Mouse (Mus musculus) granulocyte monocyte progenitor cell, adult 5-6 weeks (primary cell): Measurements from ENCODE around the gene Bcl2l10. TPM values are rescaled to one million over a fixed set of nuclear protein-coding genes. Genes with fewer than 3 reads are reported as not detected.

Experiments used
- ATAC-seq: replicated peaks from 2 replicates; pipeline ENCODE4 v1.8.0; 2016; ENCODE audit warnings: mild to moderate bottlenecking, moderate TSS enrichment, inconsistent platforms; ENCODE audit not compliant: poor library complexity, severe bottlenecking
- total RNA-seq, 2 experiments: library from RNA; stranded (forward) in 1 of 2; stranded (reverse) in 1 of 2; fragments of 200-712, 200-1000 nt in 1 of 2; fragments of >200 nt in 1 of 2; fragmentation: Nextera tagmentation in 1 of 2; gene quantifications; 2 replicates each; pipeline ENCODE4 v1.2.3; 2014 to 2017

Gene Bcl2l10
- total RNA-seq (2014; fragmentation: Nextera tagmentation) (not detected in 2 replicates), total RNA-seq (2017) (not detected in 2 replicates)

DNA sequence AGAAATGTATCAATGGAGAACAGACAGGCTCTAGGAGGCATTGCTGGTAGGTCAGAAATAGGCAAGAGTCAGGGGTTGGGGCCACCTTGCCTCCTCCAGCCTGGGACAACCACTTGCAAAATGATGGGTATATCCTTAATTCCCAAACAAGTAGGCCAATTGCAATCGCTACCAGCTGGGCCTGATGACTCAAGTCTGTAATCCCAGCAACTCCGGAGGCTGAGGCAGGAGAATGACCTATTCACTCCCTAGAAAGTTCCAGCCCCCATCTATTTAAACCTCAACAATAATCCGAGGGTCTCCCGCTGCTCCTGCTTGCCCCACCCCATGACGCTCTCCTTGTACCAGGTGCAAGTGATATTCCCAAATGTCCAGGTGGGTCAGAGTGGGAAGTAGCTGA is at the start of gene Bcl2l10:
Gene Bcl2l10, plus strand, starts transcription at position 301 of the 400 bp plus-strand sequence.
- ATAC-seq = no peak

DNA sequence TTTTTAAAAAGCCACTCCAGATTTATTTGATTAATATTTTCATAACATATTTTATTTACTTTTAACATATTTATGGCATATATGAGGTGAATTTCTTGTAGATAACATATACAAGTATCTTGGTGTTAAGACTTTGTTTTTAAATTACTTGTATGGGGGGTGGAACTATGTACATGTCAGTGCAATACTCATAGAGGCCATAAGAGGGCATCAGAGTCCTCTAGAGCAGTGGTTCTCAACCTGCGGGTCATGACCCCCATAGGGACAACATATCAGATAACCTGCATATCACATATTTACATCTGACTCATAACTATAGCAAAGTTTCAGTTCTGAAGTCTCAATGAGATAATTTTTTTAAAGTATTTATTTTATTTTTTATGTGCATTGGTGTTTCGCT is 48.2 kb upstream of the Bcl2l10 start:
- ATAC-seq = peak; percentile 87

DNA sequence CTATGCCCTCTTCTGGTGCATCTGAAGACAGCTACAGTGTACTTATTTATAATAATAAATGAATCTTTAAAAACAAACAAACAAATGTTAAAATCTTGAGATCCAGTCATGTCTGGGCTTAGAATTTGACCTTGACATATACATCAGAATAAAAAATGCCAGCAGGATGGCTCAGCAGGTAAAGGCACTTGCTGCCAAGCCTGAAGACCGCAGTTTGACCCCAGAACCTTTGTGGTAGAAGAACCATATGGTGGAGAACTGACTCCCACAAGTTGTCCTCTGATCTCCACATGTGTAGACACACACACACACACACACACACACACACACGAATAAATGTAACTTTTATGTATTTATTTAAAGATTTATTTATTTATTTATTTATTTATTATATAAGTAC is 44.5 kb upstream of the Bcl2l10 start:
- ATAC-seq = no peak

DNA sequence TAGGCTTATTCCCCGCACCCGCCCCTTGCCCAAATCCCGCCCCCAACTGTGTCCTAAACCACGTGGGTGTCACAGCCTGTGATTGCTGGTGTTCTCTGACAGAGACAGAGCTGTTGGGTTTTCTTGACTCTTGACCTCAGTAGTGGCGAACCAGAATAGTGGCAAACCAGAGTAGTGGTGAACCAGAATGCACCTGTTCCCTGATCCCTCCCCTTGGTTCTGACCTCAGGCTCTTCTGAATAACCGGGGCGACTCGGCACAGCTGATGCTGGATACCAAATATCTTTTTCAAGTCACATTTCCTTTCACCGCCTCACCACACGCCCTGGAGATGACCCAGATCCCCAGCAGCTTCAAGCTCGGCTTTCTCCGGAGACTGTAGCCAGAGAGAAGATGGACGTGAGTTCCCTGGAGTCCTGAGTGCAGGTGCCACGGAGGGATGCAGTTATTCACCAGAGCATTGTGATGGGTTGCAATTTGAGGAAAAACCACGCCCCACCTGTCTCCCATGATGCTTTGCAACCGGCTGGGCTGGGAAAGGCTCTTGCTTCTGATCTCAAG is 43.8 kb upstream of the Bcl2l10 start:
- ATAC-seq = no peak

DNA sequence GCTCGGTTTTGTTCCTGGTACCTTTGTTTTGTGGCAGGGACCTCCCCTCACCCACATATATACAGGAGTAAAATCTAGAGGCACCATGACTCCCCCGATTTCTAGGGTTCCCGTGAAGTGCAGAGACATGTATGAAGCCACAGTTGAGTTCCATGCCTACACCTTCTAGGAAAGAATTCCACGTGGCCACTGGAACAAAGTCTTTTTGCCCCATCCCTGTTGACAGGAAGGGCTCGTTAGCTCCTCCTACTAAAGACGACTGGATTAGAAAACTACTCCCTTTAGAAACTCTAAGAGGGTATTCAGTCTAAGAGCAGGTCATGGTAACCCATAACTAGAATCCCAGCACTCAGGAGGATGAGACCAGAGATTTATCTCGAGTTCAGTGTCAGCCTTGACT is 43.3 kb upstream of the Bcl2l10 start:
- no peak for ATAC-seq

DNA sequence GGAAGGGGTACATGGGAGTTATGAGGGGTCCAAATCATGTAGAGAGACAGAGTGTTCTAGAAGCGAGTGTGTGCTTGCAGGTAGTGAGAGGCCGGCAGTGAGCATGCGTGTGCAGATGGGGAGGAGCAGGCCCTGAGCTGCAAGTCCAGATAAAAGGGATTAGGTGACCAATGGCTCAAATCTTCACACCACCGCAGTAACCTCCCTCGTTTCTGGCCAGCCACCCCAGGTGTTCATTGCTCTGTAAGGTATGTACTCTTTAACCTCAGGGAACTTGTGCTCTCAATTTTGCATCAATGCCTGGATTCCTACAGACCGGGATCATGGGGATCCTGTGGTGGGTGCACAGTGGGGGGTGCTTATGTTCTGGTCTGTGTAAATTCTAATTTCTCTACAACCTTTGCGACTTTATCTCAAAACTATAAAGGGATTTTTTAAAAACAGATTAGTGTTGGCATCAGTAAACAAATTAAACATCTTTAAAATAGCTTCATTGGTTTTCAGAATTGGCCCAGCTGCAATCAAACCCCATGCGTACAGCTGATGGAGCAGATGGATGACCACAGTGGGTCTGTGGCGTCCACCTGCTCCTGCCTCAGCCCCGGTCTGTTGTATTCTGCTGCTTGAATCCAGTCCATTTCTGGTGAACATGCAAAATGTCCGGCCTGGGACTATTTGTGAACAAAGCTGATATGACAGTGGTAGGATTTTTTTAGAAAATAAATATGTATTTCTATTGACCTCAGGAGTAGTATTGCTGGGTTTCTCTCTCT is 41.2 kb upstream of the Bcl2l10 start, which contains the start of gene Gnb5:
Gene Gnb5, plus strand, starts transcription at position 163 of the 773 bp plus-strand sequence.
- ATAC-seq = no peak

DNA sequence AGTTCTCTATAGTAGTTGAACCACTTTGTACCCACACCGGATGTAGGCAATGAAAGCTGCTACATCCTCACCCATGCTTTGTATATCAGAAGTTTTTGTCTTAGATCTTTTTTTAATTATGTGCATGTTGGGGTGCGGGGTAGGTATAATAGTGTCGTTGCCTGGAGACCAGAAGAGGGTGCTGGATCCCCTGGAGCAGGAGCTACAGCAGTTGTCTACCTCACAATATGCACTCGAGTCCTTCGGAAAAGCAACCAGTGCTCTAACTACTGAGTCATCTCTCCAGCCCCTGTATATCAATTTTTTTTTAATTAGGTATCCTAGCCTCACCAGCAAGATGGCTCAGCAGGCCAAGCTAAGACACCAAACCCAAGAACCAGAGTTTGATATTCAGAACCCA is 40.5 kb upstream of the Bcl2l10 start:
- ATAC-seq = no peak

DNA sequence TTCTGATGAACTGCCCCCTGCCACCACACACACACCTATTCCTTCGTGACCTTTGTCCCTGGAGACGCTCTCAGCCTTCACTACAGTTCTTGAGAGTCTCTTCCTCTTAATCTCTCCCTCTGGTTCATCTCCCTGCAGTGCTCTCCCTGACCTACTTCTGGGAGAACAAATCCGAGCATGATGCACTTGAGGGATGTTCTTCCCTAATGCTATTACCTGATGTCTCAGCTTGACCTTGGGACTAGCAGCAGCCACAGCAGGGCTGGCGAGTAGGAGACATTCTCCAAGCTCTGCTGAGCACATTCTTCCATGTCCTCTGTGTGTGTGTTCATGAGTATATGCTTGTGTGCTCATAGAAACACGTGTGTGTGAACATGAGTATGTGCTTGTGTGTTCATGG is 38.9 kb upstream of the Bcl2l10 start:
- no peak for ATAC-seq

DNA sequence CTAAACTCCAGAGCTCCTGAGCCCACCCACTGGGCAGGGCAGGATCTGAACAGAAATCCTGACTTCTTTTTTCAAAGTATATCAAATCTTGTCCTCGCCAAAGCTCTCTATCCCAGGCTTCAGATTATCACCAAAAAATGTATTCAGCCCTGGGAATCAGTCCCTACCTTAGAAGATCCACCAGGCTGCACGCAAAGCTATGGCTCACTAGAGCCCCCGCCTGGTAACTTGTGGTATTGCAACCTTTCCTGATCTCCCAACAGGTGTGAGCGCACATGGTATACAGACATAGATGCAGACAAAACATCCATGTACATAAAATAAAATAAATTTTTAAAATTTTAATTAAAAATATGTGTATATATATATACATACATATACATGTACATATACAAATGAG is 35.5 kb upstream of the Bcl2l10 start:
- ATAC-seq = peak; percentile 51

DNA sequence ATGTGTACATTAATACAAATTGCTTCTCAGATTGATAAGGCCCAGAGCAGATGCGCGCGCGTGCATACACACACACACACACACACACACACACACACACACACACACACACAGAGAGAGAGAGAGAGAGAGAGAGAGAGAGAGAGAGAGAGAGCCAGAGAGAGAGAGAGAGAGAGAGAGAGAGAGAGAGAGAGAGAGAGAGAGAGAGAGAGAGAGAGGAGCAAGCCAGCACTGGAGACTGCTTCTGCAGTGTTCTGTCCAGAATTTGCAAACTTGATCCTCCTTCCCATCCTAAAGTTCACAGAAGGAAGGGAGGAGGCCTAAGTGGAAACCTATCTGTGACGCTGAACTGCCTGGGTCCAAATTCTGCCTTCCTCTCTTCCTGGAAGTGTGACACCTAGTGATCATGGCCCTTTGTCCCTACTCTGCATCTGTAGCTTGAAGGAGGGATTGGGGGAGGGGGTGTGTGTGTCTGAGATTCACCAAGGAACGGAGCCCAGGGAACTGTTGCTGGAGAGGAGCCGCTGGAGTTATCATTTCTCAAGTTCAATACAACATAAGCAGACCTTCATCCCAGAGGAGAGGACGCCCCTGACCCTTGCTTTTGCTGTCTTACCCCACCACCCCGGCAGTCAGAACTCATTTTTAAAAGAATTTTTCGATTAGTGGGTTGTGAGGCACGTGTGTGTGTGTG is 34.3 kb upstream of the Bcl2l10 start:
- no peak for ATAC-seq

DNA sequence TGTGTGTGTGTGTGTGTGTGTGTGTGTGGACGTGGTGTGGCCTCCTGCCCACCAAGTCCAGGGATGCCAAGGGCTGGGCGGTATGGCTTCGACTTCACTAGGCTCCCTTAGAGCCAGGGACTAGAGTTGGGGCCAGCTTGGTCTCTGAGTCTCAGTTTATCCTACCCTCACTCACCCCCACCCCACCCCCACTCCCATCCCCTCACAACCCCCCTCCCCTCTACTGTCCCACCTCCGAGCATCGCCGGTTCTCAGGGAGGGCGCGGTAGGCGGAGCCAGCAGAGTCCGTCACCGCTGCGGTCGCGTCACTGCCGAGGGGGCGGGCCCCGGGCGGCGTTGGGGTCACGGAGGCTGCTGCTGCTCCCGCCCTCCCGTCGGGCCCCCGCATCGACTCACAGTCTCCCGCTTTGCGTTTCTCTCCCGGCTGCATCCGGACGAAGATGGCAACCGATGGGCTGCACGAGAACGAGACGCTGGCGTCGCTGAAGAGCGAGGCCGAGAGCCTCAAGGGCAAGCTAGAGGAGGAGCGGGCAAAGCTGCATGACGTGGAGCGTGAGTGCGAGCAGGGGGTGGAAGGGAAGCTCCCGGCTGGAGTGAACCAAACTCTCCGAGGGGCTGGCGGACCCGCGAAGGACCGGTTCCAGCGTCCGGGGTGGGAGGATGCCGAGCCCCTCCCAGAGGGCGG is 33.6 kb upstream of the Bcl2l10 start:
- ATAC-seq = peak; percentile 88

DNA sequence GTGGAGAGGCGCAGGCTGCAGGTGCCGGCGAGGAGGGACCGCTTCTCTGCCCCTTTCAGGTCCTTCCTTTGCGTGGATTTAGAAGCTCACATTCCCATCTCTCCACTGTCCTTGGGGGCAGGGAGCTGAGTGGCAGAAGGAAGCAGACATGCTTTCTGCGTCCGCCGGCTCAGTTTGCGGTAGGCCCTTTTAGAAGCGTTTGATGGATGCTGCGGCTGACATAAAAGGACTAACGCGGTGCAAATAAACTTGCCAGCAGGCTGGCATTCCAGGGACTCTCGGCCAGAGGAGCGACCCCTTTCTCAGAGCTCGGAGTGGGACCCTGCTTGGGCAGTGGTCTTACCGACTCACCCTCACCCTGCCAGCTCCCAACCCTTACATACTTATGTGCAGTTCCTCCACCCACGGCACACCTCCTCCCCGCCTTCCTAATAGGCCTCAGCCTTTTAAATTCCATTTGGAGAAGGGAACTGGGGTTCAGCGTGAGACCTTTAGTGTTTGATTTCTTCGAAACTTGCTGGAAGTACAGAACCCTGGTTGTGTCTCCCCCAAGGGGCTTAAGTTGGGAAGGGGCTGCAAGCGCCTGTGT is 32.9 kb upstream of the Bcl2l10 start:
- ATAC-seq = no peak

DNA sequence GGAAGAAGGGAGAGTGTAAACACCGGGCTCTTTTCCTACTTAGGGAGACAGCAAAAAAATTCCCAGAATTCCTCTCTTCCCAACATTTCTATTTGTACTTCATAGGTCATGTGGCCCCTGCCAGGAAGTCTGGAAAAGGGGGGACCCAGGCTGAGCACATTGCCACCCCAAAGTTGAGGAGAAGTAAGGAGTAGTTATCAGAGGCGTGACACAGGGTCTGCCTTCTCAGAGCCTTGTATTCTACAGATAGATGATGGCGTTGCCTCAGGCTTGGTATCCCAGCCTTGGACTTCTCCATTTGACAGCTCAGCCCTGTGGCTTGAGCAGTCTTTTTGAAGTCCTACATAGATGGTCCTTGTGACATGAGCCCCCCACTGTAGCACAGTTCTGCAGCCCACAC is 32.3 kb upstream of the Bcl2l10 start:
- ATAC-seq = no peak

DNA sequence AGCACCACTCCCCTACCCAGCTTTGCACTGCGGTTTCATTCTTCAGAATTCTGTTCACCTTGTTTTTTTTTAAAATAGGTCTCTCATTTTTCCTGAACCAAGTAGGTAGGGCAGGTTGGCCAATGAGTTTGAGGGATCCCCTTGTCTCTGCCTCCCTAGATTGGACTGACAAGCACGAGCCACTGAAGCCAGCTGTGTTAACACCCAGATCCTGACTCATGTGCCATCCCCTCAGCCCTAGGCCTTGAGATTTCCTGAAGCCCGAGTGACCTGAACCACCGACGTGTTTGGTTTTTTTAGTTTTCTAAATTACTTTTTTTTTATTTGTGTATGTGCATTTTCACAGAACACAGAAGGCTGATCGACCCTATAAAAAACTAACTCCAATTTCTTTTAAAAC is 30.8 kb upstream of the Bcl2l10 start:
- ATAC-seq = no peak

DNA sequence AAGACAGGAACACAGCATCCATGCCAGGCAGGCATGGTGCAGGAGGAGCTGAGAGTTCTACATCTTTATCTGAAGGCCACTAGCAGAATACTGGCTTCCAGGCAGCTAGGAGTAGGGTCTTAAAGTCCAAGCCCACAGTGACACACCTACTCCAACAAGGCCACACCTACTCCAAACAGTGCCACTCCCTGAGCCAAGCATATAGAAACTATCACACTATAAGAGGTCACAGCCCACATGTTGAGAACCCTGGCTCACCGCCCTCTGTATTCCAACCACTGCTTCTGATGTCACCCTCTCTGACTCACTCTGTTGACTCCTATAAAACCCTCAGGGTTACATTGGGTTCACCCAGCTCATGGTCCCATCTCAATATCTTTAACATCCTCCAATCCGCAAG is 29.4 kb upstream of the Bcl2l10 start:
- no peak for ATAC-seq

DNA sequence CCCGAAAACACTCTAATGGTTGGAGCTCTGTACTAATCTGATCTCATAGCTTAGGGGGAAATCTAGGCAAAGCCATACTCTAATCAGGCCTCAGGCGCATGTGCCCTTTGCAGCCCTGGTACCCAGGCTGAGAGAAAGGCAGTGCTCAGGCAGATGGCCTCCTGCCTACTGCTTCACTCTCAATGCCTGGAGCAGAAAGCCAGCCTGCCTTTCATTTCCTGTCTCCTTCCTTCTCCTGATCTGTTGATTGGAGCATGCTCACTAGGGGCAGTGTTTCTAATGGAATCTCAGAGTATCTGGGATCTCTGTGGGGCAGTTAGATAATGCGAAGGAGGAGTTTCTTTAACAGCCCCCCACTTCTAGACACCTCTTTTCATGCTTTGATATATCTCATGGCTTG is 28.2 kb upstream of the Bcl2l10 start:
- ATAC-seq = no peak

DNA sequence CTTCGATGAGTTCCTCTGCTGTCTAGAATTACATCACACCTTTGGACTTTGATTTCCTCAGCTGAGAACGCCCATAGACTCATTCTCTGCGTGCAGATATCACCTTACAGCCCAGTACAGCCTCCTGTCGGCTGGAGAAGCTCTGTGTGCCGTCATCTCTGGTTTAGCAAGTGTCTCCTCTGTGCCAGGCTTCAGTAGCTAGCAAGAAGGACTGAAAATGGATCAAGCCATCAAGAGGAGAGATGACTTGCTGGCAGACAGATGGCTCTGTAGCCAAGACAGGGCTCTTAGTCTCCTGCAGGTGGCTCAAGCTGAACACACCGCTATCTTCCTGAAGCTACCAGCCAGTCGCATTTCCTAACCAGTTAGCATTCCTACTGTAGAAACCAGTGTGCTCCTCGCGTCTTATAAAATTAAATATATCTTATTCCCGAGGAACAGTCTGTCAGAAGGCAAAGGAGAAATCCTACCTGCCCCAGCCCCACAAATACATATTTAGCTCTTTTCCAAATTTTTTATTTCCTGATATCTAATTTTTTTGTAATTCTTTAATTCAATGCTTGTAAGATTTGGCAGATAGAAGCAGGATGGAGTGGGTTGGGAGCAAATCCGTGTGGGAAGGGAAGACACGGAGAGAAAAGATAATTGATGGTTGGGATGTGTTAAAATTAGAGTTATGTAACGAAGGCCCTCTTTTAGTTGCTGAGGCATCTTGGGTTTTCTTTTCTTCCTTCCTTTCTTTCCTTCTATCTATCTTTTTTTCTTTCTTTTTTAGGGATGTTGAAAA is 25.3 kb upstream of the Bcl2l10 start:
- ATAC-seq = no peak

DNA sequence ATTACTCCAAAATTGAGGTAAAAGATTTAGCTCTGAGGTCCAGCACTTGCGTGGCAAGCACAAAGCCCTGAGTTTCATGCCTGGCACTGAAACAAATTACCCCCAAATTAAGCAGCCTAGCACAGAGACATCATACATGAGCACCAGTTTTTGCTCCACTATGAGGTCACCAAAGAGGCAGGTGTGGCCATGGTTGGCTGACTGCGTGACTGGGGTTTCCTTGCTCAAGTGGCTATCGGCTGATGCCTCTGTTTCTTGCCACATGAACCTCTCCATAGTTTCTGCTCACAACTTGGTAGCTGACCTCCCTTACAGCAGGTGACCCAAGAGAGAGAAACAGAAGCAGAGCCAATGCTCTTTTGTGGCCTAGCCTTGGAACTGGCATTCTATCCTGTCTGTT is 19.5 kb upstream of the Bcl2l10 start:
- no peak for ATAC-seq

DNA sequence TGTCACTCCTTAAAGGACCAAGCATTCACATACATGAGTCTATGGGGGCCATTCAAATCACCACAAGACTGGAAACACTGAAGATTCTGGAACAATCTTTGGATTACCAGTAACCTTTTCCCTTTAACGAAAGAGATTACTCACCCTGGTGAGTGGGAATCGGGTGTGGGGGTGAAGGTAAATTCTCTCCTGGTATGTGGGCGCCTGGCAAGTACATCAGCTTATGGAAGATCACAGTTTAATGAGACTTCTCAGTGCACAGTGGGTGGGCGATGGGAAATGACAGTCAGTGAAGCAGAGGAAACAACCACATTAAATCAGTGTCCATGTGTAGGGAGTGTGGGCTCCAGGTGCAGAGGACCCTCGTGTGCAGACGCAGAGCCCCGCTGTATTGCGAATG is 16.7 kb upstream of the Bcl2l10 start:
- ATAC-seq = no peak

DNA sequence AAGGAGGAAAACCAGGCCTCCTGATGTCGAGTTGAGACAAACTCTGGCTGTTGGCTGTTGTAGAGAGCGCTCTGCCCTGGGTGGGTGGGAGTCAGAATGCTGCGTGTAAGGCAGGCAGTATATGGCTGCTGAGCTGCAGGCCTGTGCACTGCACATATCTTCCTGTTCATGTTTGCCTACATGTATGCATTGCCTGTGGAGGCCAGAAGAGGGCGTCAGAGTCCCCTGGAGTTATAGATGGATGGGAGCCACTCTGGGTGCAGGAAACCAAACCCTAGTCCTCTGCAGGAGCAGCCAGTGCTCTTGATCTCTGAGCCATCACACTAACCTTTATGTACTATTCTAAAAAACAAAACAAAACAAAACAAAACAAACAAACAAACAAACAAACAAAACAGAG is 13.1 kb upstream of the Bcl2l10 start:
- ATAC-seq = no peak
